Mouse (Mus musculus): ENCODE measurements around the gene Vkorc1l1. TPM values are rescaled to one million over a fixed set of nuclear protein-coding genes. Genes with fewer than 3 reads are reported as not detected.
"Not testable (repeated sequence)": the region's sequence is repeated elsewhere in the genome, so short reads cannot be mapped to it uniquely, and the experiment has no call there.

Gene Vkorc1l1
- polyA plus RNA-seq, 1 experiment, result 8.8 TPM

DNA sequence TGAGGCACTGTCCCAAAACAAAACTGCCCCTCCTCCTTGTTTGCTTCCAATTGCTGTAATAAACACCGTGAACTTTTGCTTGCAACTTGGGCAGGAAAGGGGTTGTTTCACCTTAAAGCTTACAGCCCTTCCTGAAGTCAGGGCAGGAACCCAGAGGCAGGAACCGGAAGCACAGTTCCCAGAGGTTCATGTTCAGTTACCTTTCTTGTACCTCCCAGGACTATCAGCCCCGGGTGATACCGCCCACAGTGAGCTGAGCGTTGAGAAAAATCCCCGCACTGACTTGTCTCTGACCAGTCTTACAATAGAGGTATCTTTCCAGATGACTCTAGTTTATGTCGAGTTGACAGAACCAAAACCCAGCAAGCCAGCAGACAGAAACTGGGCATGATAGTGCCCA lies 32.2 kb upstream of the Vkorc1l1 start:
- peaks cover 4% of the 10 kb centered on the region; the same call in 1 of the 2 replicates for H3K4me1 ChIP-seq (ENCODE audit: control insufficient read depth, insufficient read depth, insufficient read length, low read length)
- no peak for TF ChIP-seq CTCF (IDR thresholded peaks at IDR 0.05; ENCODE audit: extremely low read depth, insufficient read length, insufficient replicate concordance, low read depth, low read length)
- no peaks in the 10 kb centered on the region for H3K36me3 ChIP-seq (ENCODE audit: control insufficient read depth, insufficient read depth, low read length)
- WGBS, result 74% methylated on average over 7 of the region's 7 CpGs
- H3K4me3 ChIP-seq (ENCODE audit: low read depth, low read length), result no peak overlapping the region
- no peaks in the 10 kb centered on the region for H3K27me3 ChIP-seq (ENCODE audit: control insufficient read depth, insufficient read depth, low read length)
- no peak overlapping the region for H3K27ac ChIP-seq (ENCODE audit: insufficient read depth, low read depth, low read length)

DNA sequence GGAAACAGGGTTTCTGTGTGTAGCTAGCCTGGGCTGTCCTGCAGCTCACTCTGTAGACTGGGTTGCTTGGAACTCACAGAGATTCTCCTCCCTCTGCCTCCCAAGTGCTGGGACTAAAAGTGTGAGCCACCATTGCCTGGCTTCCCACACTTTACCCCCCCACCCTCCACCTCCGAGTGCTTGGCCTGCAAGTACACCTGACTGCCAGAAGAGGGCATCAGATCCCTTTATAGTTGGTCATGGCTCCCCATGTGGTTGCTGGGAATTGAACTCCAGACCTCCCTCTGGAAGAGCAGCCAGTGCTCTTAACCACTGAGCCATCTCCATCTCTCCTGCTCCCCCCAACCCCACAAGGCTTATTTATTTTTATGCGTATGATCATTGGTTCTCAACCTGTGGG lies 27.7 kb upstream of the Vkorc1l1 start:
- H3K4me3 ChIP-seq (ENCODE audit: low read depth, low read length), result no peak overlapping the region
- 36% methylated on average over 2 of the region's 2 CpGs for WGBS
- no peaks in the 10 kb centered on the region for H3K36me3 ChIP-seq (ENCODE audit: control insufficient read depth, insufficient read depth, low read length)
- H3K27ac ChIP-seq (ENCODE audit: insufficient read depth, low read depth, low read length), result no peak overlapping the region
- TF ChIP-seq POLR2A (IDR thresholded peaks at IDR 0.05; ENCODE audit: low read depth, low read length) (no peak), CTCF (IDR thresholded peaks at IDR 0.05; ENCODE audit: extremely low read depth, insufficient read length, insufficient replicate concordance, low read depth, low read length) (peak; percentile 63; the same call in 1 of the 2 replicates)
- no peaks in the 10 kb centered on the region for H3K27me3 ChIP-seq (ENCODE audit: control insufficient read depth, insufficient read depth, low read length)
- peaks cover under 1% of the 10 kb centered on the region; the same call in 1 of the 2 replicates for H3K4me1 ChIP-seq (ENCODE audit: control insufficient read depth, insufficient read depth, insufficient read length, low read length)

DNA sequence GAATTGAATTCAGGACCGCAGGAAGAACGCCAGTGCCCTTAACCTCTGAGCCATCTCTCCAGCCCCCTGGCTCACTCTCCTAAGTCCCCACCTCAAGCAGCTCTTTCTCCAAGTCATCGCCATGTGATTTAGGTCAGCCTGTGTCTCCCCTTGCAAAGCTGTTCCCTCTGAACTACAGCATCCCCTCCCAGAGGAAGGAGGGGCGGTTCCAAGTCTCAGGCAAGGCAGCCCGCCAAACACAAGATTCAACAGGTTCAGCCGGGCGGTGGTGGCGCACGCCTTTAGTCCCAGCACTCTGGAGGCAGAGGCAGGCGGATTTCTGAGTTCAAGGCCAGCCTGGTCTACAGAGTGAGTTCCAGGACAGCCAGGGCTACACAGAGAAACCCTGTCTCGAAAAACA lies 26.3 kb upstream of the Vkorc1l1 start:
- WGBS, result 67% methylated on average over 11 of the region's 11 CpGs
- H3K27ac ChIP-seq (ENCODE audit: insufficient read depth, low read depth, low read length); H3K27me3 ChIP-seq (ENCODE audit: control insufficient read depth, insufficient read depth, low read length); H3K36me3 ChIP-seq (ENCODE audit: control insufficient read depth, insufficient read depth, low read length); H3K4me1 ChIP-seq (ENCODE audit: control insufficient read depth, insufficient read depth, insufficient read length, low read length); H3K4me3 ChIP-seq (ENCODE audit: low read depth, low read length): not testable (repeated sequence)

DNA sequence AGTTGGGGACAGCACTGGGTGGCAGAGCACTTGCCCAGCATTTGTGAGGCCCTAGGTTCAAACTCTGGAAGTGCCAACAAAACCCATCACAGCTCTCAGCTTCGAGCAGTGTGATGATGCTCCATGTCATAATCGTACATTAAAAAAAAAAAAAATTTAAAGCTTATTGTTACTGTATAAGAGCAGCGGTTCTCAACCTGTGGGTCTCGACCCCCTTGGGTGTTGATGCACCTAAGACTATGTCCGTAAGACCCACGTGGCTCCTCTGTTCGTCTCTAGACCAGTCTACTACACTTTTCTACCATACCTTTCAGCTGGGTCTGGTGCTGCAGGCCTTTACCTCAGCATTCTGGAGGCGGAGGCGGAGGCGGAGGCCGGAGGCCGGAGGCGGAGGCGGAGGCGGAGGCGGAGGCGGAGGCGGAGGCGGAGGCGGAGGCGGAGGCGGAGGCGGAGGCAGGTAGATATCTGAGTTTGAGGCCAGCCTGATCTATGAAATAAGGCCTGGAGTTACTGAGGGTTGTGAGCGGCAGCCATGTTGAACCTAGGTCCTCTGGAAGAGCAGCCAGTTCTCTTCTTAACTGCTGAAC lies 23.6 kb upstream of the Vkorc1l1 start:
- WGBS, result 91% methylated on average over 24 of the region's 24 CpGs
- TF ChIP-seq POLR2A (IDR thresholded peaks at IDR 0.05; ENCODE audit: low read depth, low read length), result no peak
- Histone ChIP-seq H3K27me3 (ENCODE audit: control insufficient read depth, insufficient read depth, low read length) (no peaks in the 10 kb centered on the region), H3K4me1 (ENCODE audit: control insufficient read depth, insufficient read depth, insufficient read length, low read length) (no peaks in the 10 kb centered on the region), H3K27ac (ENCODE audit: insufficient read depth, low read depth, low read length) (no peak overlapping the region), H3K4me3 (ENCODE audit: low read depth, low read length) (no peak overlapping the region), H3K36me3 (ENCODE audit: control insufficient read depth, insufficient read depth, low read length) (no peaks in the 10 kb centered on the region)

DNA sequence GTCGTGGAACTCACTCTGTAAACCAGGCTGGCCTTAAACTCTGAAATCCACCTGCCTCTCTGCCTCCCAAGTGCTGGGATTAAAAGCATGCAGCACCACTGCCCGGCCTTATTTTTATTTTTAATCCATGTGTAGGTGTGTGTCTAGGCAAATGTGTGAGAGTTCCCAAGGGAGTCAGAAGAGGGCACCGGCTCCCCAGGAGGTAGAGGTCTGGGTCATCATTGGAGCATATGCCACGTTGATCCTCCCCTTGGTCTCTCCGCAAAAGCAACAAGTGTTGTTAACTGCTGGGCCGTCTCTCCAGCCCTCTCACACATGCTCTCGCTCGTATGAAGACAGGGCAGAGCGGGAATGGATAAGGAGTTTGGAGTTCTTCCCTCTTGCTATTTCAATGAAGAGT lies 23.0 kb upstream of the Vkorc1l1 start:
- Histone ChIP-seq H3K27ac (ENCODE audit: insufficient read depth, low read depth, low read length) (no peak overlapping the region), H3K4me1 (ENCODE audit: control insufficient read depth, insufficient read depth, insufficient read length, low read length) (no peaks in the 10 kb centered on the region), H3K36me3 (ENCODE audit: control insufficient read depth, insufficient read depth, low read length) (no peaks in the 10 kb centered on the region), H3K27me3 (ENCODE audit: control insufficient read depth, insufficient read depth, low read length) (no peaks in the 10 kb centered on the region), H3K4me3 (ENCODE audit: low read depth, low read length) (no peak overlapping the region)
- TF ChIP-seq CTCF (IDR thresholded peaks at IDR 0.05; ENCODE audit: extremely low read depth, insufficient read length, insufficient replicate concordance, low read depth, low read length), result no peak
- no peak for TF ChIP-seq POLR2A (IDR thresholded peaks at IDR 0.05; ENCODE audit: low read depth, low read length)
- 79% methylated on average over 9 of the region's 9 CpGs for WGBS

DNA sequence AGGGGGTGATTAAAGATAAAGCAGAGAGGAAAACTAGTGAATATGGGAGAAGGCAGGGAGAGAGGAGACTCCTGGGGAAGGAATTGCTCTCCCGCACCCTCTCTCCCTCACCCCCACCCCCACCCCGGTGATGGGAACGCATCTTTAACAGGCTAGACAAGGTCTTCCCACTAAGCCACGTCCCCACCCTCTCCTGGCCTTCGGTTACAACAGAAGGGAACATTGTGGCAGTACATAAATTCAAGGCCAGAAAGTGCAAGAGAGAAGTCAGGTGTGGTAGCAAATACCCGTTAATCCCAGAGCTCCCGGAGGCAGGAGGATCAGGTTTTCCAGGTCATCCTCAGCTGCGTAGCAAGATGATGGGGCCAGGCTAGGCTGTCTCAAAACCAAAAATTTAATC lies 22.4 kb upstream of the Vkorc1l1 start:
- Histone ChIP-seq H3K27me3 (ENCODE audit: control insufficient read depth, insufficient read depth, low read length) (no peaks in the 10 kb centered on the region), H3K4me1 (ENCODE audit: control insufficient read depth, insufficient read depth, insufficient read length, low read length) (no peaks in the 10 kb centered on the region), H3K4me3 (ENCODE audit: low read depth, low read length) (no peak overlapping the region), H3K27ac (ENCODE audit: insufficient read depth, low read depth, low read length) (no peak overlapping the region), H3K36me3 (ENCODE audit: control insufficient read depth, insufficient read depth, low read length) (no peaks in the 10 kb centered on the region)
- no peak for TF ChIP-seq POLR2A (IDR thresholded peaks at IDR 0.05; ENCODE audit: low read depth, low read length)
- TF ChIP-seq CTCF (IDR thresholded peaks at IDR 0.05; ENCODE audit: extremely low read depth, insufficient read length, insufficient replicate concordance, low read depth, low read length), result no peak
- 52% methylated on average over 8 of the region's 8 CpGs for WGBS

DNA sequence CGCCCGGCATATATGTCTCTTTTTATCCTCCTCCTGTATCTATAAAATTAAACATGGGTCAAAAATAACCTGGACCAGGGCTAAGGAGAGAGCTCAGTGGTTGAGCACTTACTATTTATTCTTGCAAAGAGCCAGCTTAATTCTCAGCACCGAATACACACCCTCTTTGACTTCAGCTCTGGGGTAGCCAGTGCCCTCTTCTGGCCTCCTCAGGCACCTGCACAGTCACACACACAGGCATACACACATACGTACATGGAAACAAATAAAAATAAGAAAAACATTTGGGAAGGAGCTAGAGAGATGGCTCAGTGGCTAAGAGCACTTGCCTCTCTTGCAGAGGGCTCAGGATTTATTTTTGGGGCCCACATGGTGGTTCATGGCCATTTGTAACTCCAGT lies 19.8 kb upstream of the Vkorc1l1 start:
- no peak overlapping the region for H3K27ac ChIP-seq (ENCODE audit: insufficient read depth, low read depth, low read length)
- 93% methylated on average over 4 of the region's 4 CpGs for WGBS
- H3K27me3 ChIP-seq (ENCODE audit: control insufficient read depth, insufficient read depth, low read length), result no peaks in the 10 kb centered on the region
- no peaks in the 10 kb centered on the region for H3K36me3 ChIP-seq (ENCODE audit: control insufficient read depth, insufficient read depth, low read length)
- no peaks in the 10 kb centered on the region for H3K4me1 ChIP-seq (ENCODE audit: control insufficient read depth, insufficient read depth, insufficient read length, low read length)
- no peak overlapping the region for H3K4me3 ChIP-seq (ENCODE audit: low read depth, low read length)
- TF ChIP-seq CTCF (IDR thresholded peaks at IDR 0.05; ENCODE audit: extremely low read depth, insufficient read length, insufficient replicate concordance, low read depth, low read length) (no peak), POLR2A (IDR thresholded peaks at IDR 0.05; ENCODE audit: low read depth, low read length) (no peak)

All from small intestine, adult 2 months (tissue).